Mouse (Mus musculus) T-helper 2 cell (primary cell): ENCODE measurements at regions not wholly inside any gene's neighbourhood (a gene's known extent, or its start where the extent isn't known, plus 50 kb on each side); places are given as distances from the start of the nearest gene placed in this dataset.

ENCODE experiments used
- in situ Hi-C: fragments of 300-600 bp; cut with MboI, MseI; formaldehyde crosslinking; loops from one replicate; pipeline ENCODE4 v1.15.1; 2025; ENCODE audit warnings: high pct_unique_total_duplicates

DNA sequence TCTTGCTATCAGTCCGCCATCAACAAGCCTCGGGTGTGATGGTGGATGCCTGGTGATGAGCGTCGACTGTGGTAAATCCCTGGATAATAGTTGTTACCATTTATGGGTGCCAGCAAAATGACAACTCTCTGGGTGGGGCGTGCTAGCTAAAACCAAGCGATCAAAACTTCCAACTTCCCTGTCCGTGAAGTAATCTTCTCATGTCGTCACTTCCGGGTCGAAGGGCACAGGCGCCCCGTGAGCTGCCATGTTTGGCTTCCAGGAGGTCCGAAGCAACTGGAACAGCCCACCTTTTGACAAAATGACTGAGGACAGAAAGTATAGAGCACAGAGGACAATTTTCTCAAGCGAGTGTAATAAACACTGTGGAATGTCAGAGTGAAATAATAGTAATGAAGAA is 62.5 kb upstream of the Ubl3 start:
- in situ Hi-C loops = no loop called here

DNA sequence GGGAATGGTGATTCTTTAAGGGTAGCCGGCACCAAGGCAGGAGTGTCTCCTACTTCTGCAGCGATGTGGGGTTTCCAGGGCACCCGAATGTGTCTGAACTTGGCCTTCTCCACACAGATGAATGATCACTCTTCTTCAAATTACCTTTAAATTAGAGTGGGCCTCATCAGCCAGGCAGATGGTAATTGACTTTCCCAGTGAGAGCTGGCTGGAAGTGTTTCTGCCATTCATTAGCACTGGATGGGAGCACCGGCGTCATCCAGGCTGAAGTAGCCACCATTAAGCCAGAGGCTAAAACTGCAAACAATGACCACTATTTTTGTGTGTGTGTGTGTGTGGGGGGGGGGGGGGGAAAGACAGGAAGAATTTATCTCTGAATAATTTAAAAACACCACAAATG is 58.7 kb upstream of the Ubl3 start:
- in situ Hi-C loops = no loop called here

DNA sequence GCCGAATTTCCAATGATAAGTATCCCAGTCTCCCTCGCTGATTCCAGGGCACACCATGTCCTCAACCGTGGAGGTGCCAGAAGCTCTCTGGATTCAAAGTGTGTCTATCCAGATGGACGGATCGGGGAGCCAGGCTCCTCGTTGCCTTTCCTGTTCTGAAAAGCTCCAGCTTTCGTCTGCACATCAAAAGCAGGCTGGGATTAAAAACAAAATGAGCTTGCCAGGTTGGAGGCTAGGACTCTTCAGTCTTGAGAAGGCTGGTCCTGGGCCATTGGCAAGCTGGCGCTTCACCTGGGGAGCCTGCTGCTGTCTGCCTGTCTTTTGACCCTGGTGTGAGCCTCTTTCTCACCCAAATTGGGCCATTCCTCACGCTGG is 56.9 kb upstream of the Ubl3 start:
- in situ Hi-C loops = no loop called here

DNA sequence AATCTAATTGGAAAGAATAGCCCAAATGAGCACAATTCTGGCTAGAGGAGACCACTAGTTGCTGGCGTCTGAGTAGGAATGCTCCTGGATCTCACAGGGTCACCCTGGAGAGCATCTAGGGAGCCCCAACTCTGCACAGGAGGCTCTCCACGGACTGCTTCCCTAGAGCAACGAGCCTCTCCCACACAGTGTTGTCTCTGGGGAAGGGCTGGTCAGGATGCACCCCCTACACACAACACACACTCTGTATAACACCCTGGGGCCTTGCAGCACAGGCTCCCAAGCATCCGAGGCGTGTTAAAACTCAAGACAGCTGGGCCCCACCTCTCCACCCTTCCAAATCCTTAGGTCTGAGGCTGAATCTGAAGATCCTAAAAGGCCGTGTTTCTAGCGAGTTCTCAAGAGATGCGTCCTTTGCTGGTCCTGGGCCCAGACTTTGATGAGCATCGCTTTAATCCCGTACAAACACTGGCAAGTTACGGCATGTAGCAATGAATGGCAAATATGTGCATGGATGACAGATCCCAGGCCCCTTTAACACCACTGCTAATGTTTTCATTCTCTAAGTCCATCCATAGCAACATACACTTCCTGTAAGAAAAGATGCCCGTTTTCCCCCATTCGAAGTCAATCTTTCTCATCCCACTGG is 56.4 kb upstream of the Ubl3 start:
- in situ Hi-C loops = no loop called here

DNA sequence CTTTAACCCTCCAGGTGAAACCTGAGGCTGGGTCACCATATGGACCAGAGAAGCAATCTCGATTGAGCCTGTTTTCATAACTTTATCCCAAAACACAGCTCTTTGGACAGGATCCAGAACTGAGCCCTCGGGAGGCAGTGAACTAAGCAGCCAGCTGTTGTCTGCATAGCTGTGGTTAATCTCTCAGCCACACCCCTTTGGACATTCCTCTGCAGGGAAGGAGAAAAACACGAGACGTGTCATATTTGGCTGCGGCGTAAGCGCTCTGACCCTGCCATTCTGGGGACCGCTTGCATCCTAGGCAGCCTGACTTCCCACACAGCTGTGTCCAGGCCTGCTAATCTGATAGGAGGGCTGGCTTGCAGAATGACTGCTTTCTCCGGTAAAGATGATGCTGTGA is 55.6 kb upstream of the Ubl3 start:
- in situ Hi-C loops = no loop called here

DNA sequence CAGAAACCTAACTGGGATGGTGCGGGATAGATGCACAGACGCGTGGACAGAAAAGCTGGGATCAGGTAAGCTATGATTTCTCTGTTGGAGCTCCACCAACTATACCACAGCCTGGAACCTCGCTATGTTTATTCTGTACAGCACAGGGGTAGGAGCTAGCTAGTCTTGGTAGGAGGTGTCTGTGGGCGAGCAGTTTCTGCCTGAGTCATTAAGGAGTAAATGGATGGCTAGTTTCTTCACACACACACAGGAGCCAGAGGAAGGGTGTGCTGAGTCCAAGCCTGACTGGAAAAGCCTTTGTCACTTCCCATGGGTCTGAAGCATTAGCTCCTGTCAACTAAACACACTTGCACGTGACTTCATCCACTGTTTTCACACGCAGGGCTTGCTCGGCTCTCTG is 53.1 kb upstream of the Ubl3 start:
- in situ Hi-C loops = no loop called here
